Mouse (Mus musculus) left cerebral cortex, postnatal 4 days (tissue): ENCODE data around the gene Plac1. TPM values are rescaled to one million over a fixed set of nuclear protein-coding genes. Genes with fewer than 3 reads are reported as not detected.

ENCODE experiments used
- DNase-seq: peaks from one replicate; pipeline ENCODE4 v3.0.0-alpha.2; 2022
- intact Hi-C: fragments of 180-260 bp; cut with DNase I; formaldehyde crosslinking; loops from one replicate; pipeline ENCODE4 v1.15.1; 2025
- microRNA-seq: library from miRNA; unstranded; fragments of <30 nt; microRNA quantifications from one replicate; pipeline ENCODE4 v1.2.0, GENCODE M21; 2022
- total RNA-seq, 2 experiments: library from RNA; stranded (reverse); gene quantifications; 2 replicates each; pipeline ENCODE4 v1.2.3; 2021

Gene Plac1
- total RNA-seq, 2 experiments from 2014 or later = not detected

DNA sequence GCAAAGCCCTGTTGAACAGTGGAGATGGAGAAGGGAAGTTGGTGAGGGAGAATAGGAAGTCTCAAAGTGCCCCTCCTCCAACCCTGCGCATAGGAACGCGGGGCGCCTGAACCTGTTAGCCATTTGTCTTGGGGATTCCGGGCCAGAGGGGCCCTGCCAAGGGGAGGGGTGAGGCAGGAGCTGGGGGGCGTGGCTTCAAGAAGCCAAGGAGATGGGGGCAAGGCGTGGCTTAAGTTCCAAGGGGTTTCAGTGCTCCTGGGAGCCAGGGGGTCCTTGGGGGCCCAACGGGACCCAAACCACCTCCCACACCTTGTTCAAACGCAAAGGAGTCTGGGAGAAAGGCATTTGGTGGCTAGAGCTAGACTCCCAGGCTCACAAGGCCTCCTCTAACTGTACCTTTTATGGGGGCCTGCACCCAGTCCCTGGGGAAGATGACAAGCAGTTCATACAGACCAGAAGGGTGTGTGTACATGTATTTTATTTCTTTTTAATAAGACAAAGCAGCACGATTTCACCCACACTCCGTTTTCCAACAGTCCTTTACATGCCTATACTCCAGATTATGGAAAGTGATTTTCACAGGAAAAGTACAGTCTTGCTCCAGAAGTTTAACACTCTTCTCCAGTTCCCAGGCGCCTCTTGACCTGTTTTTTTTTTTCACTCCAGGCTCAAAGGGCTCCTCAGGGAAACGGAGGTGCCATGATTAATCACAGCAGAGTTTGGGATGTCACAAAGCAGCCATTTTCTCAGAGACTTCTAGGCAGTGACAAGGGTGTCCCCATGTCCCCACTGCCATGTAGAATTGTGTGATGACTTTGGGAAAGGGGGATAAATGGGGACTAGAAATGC lies 187.0 kb downstream of the Plac1 start:
- DNase-seq = peak; percentile 30
- intact Hi-C loops = no loop called here

DNA sequence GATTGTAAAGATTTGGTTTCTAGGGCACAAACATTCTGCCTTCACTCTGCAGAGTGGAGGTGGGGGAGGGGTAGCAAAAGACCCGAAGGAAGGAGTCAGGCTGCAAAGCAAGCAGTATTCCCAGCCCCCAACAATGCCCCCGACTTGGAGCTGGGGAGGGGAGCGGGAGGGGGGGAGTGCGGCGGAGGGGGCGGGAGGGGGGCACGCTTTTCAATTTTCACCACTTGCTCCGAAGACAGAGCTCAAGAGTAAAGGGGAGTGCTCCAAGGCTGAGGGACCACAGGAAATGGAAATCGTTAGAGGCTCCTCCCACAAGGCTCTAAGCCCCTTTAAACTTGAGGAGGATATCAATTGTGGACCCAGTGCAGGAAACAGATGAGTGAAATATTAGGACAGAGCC lies 189.6 kb downstream of the Plac1 start:
- no peak for DNase-seq
- intact Hi-C loops = no loop called here

DNA sequence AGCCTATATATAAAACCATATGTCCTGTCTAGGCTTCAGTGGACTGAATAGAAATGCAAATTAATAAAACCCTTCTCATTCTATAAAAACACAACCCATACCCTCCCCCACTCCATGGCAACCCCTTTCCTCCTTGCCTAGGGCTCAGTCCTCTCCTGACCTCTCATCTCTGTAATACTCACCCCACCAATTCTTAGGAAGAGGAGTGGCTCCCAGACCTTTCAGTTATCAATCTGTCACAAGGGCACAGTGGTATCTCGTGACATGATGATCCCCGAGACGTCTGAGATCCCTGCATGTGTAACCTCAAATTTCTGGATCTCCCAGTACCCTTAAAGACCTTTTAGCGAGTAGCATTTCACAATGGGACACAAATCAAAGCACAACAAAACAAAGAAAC lies 190.7 kb downstream of the Plac1 start:
- DNase-seq = no peak
- intact Hi-C loops = no loop called here

DNA sequence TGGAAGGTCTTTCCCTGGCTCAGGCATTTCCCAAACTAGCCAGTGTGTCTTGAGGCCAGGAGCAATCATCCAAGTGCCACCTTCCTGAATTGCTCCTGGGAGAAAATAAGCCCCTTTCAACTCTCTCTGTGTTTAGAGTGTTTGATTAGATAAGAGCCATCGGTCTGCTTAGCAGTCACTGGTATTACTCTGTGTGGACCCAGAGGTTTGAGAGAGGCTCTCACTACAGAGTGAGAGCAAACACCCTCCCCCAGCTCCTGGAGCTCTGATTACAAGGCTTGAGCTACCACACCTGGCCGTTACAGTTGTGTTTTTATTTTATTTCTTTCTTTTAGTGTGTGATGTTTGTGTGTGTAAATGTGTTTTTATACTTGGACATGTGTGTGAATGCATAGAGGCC lies 193.0 kb downstream of the Plac1 start:
- no peak for DNase-seq
- intact Hi-C loops = no loop called here

DNA sequence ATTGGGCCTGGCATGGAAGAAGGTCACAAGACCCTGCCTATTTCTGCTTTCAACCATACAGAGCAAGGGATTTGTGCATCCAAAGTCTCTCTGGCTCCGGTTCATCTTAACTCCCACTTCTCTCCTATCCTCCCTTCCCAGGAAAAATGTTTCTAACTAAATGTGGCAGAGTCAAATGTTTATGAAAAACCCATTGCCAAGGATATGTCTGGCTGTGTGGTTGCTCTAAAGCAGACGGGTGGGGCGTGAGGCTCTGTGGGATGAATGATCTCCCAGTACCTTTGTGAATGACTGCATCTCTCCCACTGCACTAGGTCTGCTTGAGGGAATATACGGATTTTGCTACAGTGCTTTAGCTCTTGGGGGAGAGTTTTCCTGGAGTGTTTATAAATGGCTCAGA lies 193.9 kb downstream of the Plac1 start:
- intact Hi-C loops = no loop called here
- DNase-seq = no peak

DNA sequence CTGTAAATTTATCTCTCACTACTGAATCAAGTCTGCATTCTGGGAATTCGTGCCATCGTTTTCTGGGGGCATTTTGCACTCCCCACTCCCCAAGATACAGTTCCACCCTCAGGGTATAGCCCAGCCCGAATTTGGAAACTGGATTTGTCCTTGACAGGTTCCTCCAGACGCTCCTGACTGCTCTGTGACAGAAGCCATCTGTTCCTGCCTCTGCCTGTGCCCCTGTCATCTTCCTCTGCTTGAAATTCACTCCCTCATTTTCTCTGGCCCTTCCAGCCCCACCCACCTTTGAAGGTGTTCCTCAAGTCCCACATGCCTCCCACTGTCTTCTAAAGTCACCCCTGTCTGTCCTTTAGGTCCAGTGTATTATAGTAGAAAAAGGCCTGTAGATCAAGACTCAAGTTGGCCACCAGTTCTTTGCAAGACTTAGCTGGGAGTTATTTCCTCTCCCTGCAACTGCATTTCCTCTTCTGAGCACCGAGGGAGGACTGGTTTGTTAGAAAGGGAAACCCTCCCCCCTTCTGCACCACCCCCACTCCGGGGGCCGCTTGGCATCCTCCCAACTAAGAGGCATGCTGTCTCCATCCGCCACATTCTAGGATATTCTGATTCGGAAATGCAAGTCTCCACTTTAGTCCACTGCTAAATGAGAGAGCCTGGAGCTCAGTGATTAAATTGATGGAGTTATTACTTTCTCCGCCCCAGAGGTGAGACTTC lies 194.6 kb downstream of the Plac1 start:
- intact Hi-C loops = no loop called here
- no peak for DNase-seq

DNA sequence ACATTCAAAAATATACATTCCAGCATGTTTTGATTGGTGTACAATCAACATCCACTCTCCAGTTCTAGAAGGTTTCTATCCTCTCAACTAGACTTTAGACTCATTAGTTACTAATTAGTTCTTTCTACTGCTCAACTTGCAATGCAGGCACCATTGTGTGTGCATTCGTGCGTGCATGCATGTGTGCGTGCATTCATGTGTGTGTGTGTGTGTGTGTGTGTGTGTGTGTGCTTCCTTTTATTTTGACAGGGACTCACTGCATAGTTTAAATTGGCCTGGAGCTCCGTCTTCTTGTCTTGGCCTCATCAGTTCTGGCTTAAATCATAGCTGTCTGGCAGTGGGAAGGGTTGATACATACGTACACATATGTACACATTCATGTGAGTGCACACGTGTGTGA lies 198.9 kb downstream of the Plac1 start:
- intact Hi-C loops = no loop called here
- DNase-seq = no peak

DNA sequence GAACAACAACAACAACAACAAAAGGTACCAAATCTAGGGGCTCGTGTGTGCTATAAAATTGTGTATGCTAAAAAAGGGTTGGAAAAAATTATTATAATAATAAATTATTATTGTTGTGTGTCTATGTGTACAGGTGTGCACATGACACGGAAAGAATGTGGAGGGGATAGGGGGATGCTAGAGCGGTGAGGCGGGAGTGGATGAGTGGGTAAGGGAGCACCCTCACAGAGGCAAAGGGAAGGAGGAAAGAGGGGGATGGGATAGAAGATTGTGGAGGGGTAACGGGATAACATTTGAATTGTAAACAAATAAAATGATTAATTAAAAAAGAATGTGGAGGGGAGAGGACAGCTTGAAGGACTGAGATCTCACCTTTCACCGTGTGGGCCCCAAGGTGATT lies 199.8 kb downstream of the Plac1 start:
- intact Hi-C loops = no loop called here
- DNase-seq = no peak

DNA sequence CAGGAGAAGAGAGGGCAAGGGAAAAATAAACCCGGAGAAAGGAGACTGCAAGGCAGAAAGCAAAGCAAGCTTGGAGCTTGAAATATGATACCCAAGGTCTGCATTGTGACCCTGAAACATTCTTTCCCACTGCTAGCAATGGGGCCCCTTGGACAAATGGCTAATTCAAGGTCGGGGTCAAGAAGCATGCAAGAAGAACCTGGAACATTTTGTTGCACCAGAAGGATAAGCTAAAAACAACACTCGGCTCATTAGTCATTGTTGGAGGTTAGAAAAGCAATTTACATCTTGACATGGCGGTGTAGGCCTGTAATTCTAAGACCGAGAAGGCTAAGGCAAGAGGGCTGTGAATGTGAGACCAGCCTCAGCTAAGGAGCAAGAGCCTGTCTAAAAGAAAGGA lies 200.3 kb downstream of the Plac1 start:
- DNase-seq = no peak
- intact Hi-C loops = no loop called here

DNA sequence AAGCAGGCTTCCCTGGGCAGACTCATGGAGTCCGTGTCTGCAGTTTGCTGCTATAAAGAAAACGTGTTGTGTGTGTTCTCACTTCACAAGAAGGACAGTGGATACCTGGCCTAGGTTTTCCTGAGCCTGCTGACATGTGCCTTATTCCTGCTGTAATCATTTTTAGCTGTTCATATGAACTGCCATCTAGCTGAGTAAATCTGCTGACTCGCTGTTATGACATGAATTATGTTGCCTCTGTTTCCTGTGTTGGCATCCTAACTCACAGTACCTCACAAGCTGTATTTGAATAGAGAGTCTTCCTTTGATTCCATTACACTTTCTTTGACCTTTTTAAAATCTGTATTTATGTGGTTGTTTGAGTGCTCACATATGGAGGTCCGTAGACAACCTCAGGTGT lies 201.7 kb downstream of the Plac1 start:
- no peak for DNase-seq
- intact Hi-C loops = no loop called here

DNA sequence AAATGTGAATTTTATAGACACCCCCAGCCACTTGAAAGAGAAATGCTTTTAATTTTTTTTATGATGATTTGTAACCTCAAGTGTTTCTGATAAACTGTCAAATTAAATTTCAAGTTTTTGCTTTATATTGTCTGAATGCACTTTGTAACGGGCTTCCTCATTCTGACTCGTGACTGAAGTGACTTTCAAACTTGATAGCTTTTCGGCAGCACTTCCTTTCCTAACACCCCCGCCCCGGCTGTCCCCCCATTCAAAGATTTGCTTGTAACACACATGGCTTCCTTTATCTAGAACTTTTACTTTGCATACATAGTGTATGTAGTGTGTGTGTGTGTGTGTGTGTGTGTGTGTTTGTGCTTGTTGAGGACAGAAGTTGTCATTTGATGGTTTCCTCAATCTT lies 210.4 kb downstream of the Plac1 start:
- DNase-seq = no peak
- intact Hi-C loops = loop anchor here (10.0 kb wide), 1 partner anchor 225 kb away; no protein-coding TSS in a partner anchor

DNA sequence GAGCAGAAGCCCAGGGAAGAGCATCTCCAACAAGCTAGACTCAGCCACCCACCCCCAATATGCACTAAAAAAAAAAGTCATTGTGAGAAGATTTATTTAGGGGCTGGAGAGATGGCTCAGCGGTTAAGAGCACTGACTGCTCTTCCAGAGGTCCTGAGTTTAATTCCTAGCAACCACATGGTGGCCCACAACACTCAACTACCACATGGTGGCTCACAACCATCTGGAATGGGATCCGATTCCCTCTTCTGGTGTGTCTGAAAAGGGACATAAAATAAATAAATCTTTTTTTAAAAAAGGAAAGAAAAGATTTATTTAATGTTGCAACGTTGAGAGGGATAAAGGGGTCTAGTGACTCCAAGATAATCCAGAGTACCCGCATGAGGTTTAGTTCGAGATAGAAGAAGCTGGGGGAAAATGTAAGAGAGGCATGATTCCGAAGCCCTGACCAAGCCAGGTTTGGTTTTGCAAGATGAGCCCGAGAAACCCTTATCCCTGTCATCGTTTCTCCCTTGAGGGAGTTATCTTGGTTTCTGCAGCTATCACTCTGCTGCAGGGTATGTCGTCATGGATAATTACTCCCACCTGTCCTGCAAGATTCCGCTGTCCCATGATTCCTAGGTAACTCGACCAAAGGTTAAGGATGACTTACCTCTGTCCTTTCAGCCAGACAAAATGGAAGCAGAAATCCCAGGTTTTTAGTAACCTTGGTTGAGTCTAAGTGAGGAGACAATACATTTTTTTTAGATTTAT lies 214.3 kb downstream of the Plac1 start:
- intact Hi-C loops = loop anchor here (10.0 kb wide), 1 partner anchor 229 kb away; no protein-coding TSS in a partner anchor
- no peak for DNase-seq

DNA sequence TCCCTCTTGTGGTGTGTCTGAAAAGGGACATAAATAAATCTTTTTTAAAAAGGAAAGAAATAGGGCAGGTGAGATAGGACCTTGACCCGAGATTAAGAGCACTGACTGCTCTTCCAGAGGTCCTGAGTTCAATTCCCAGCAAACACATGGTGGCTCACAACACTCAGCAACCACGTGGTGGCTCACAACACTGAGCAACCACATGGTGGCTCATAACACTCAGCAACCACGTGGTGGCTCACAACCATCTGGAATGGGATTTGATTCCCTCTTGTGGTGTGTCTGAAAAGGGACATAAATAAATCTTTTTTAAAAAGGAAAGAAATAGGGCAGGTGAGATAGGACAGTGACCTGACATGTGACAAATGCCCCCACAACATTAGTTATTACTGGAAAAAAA lies 215.6 kb downstream of the Plac1 start:
- intact Hi-C loops = loop anchor here (10.0 kb wide), 1 partner anchor 231 kb away; no protein-coding TSS in a partner anchor
- DNase-seq = peak; percentile 2

DNA sequence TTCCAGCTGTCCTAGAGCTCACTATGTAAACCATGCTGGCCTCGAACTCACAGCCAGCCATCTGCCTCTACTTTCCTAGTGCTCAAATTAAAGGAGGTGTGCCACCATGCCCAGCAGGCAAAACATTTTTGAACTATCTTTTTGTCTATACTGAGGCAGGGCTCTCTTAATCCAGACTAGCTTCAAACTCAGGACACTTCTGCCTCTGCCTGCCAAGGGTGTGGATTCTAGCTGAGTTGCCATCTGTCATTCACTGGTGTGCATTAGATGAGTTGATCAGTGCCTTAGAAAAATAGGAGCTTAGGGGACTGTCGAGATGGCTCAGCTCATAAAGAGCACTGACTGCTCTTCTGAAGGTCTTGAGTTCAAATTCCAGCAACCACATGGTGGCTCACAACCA lies 216.9 kb downstream of the Plac1 start:
- intact Hi-C loops = loop anchor here (10.0 kb wide), 1 partner anchor 232 kb away; no protein-coding TSS in a partner anchor

More for the DNA sequence above, 216.9 kb downstream of the Plac1 start:
- DNase-seq = no peak

Small RNA genes within 50 kb of the gene (microRNA-seq; reads per million reads assigned to microRNA genes)
- gene Mir322 (3,372 reads per million, percentile 87 among the genes with 10 or more reads in this experiment), gene Mir351 (1,004 reads per million, percentile 76 among the genes with 10 or more reads in this experiment), gene Mir450-1 (1.8 reads per million), gene Mir450-2 (not detected), gene Mir450b (19.6 reads per million, percentile 35 among the genes with 10 or more reads in this experiment), gene Mir503 (157 reads per million, percentile 55 among the genes with 10 or more reads in this experiment), gene Mir542 (142 reads per million, percentile 53 among the genes with 10 or more reads in this experiment)

Other genes starting within 250 kb of the Plac1 start
- 1 to 10 TPM; 2.1 to 3.7 TPM for gene Fam122b, start 29.7 kb upstream of the Plac1 start, total RNA-seq
- not detected for gene Fam122c, start 33.3 kb upstream of the Plac1 start, total RNA-seq
- 10 to 100 TPM; 17.6 to 20.9 TPM for gene Mospd1, start 130.4 kb upstream of the Plac1 start, total RNA-seq
- not detected for gene Etd, start 194.8 kb upstream of the Plac1 start, total RNA-seq